Mouse (Mus musculus): ENCODE results near the gene Amhr2.

Amhr2 gene

DNA sequence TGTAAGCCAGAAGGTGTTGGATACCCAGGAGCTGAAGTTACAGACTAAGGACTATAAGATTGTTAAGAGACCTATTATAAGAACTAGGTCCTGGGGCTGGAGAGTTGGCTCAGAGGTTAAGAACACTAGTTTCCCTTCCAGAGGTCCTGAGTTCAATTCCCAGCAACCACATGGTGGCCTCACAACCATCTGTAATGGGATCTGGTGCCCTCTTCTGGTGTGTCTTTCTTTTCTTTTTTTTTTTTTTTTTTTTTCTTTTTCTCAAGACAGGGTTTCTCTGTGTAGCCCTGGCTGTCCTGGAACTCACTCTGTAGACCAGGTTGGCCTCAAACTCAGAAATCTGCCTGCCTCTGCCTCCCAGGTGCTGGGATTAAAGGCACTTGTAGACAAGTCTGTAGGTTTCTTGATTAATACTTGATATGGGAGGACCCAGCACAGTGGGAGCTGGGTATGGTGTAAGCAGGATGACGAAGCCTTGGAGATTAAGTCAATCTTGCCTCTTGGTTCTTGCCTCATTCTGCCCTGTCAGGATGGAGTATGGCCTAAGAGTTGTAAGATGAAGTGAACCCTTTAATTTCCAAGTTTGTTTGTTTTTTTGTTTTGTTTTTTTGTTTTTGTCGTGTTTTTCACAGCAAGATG is 21.4 kb upstream of the Amhr2 start:
- no peak for DNase-seq (ENCODE audit: low spot score in 2 of 2)

DNA sequence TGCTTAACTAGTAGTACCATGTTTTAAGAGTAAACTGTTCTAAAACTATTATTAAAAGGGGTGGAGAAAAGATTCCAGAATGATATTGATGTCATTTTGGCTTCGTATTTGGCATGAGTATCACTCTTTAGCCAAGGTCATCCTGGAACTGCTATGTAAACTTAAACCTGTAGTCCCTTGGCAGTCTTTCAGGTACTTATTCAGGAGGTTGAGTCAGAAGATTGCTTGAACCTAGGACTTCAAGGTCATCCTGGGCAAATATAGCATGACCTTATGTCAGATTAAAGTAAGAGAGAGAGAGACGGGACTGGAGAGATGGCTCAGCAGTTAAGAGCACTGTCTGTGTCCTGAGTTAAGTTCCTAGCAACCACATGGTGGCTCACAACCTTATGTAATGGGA is 20.5 kb upstream of the Amhr2 start:
- DNase-seq (ENCODE audit: low spot score in 2 of 2): no peak

DNA sequence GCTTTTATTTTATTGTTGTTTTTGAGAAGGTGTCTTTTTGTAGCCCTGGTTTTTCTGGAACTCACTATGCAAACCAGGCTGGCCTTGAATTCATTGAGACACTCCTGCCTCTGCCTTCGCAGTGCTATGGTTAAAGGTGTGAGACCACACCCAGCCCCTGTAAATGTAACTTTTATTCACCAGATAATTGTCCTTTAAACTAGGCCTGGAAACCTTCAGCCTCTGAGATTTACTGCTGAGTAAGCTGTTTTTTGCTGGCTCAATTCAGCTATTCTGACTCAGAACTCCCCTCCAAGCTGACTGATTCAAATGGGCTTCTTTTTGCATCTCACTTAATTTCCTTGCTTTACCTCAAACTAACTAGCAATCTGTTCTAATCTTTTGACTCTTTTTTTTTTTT is 18.2 kb upstream of the Amhr2 start:
- no peak for DNase-seq (ENCODE audit: low spot score in 2 of 2)

DNA sequence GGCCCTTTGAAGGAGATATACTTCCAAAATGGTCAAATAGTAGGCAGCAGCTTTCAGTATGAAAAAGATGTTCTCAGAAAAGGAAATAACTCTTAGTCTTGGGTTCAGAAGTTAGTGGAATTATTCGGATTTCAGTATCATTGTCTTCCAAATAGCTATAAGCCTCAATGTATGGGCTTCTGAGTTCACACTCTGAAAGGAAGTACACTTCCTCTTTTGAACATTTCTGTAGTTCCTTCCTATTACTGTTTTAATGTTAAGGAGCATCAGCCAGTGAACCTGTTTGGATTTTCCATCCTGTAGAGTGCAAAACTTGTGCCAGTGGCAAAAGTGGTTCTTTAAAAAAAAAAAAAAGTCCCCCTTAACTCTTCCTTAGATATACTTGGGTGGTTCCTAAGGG is 13.1 kb upstream of the Amhr2 start:
- no peak for DNase-seq (ENCODE audit: low spot score in 2 of 2)

DNA sequence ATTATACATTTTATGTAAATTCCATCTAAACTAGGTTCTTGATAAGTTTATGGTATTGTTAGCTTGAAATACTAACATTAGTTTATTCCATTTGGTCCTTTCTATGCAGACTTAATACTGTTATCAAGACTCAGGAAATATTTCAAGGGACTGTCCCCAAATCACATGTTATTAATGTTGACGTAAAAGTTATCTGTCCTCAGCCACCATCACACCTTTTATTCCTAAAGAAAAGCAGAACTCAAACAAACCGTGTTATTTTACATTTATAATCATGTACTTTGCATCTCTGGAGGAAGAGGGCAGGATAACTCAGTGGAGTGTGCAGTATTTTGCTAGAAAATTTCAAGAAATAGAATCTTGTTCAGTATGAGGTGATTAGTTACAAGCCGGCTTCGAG is 12.0 kb upstream of the Amhr2 start:
- DNase-seq (ENCODE audit: low spot score in 2 of 2): no peak

DNA sequence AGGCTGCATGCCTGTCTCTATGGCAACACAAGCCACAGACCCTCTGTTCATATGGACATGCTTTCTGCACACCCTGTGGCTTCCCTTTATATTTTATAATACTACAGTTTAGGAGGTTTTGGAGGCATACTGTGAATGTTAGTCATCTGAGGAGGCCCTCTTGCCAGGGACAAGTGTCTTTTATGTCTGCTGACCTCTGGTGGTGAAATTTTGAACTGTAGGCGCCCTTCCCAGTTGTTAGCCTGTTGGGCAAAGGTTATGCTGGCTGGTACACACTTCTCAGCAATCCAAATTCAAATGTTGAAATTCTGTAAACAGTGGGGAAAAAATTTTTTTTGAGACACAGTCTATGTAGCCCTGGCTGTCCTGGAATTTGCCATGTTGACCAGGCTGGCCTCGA is 2.7 kb upstream of the Amhr2 start:
- DNase-seq (ENCODE audit: low spot score in 2 of 2): peak; percentile 77 to 85

DNA sequence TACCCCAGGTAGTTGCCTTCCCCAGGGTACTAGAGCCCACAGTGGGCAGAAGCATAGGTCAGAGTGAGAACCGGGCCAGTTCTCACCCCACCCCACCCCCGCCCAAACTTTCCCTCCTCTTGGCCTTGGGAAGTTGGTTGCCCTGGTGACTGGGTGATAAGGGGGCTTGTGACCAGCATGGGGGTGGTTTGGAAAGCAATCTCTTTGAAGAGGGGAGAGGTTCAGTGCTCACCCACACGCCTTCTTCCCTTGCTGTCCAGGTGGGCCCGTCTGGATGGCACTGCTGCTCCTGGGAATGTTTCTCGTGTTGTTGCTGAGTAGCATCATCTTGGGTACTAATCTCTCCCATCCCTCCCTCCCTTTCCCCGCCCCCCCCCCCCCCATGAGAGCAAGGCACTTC is 1.3 kb downstream of the Amhr2 start:
- DNase-seq (ENCODE audit: low spot score in 2 of 2): no peak

DNA sequence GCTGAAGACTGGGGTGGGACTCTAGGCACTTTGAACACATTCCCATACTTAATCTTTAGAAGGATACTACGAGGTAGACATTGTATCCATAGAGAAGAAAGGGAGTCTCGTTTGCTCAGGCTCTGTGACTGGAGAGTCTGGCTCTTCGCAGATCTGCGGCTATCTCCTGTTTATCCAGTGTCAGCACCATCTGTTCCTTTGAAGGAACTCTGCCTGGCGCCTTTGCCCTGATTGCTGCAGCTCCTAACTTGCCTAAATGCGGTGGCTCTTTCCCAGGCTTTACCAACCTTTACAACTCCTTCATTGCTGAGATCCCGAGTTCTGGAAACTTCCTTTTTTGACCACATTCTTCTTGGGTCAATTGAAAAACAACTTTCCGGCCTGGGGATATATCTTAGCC is 4.2 kb downstream of the Amhr2 start:
- DNase-seq (ENCODE audit: low spot score in 2 of 2): no peak

DNA sequence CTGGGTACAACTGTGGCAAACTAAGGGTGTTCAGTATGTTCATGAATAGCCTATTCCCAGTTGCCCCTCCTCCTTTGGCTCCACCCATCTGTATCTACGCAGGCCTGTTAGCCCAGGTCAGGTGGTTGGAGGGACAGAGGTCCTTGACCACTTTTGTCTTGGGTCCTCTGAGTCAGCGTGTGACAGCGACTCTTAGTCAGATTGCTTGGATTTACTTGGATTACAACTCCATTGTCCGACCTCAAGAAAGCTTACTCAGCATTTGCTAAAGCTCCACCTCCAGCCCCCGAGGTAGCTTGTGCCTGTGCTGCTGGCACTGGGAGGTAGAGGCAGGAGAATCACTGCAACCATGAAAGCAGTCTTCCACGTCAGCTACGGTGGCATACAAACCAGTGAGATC is 5.8 kb downstream of the Amhr2 start:
- DNase-seq (ENCODE audit: low spot score in 2 of 2): no peak

DNA sequence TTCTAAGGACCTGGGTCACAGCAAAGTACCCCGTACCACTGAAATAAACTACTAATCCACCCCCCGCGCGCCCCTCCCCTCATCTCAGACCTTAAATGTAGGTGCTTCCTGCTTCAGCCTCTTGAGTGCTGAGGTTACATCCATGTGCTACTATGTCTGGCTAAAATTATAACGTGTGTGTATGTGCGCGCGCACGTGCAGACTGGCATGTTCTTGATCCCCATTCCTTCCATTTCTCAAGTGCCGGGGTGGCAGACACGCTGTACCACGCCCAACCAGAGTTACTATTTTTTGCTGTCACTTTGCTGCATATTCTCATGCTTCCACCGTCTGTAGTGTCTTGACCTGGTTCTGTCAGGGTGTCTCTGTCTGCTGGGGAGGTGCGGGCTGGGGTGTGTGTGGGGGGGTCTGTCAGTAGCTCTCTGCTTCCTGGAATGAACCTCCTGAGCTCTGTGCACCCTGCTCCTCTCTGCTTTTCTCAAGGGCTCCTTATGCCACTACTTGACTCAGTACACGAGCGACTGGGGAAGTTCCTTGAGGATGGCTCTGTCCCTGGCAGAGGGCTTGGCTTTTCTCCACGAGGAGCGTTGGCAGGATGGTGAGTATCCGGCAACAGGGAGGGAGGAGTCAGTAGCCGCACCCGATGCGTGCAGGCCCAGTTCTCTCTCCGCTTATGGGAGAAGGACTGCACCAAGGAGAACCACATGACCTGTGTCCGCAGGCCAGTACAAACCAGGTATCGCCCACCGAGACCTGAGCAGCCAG is 6.7 kb downstream of the Amhr2 start:
- DNase-seq (ENCODE audit: low spot score in 2 of 2): no peak

DNA sequence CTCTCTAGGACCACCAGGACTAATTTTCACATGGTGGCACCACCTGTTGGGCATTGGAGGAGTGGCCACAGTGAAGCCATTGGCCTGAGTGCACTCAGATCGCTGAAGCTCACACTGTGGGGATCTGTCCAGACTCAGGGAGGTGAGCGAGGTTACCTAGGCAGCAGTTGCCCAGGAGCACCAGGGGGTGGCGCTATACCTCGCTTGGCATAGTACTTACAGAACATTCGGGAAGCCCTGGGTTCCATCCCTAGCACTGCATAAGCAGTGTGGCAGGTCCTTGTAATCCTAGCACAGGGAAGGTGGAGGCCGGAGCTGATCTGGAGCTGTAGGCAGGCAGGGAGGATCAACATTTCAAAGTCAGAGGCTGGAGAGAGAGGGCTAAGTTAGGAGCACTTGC is 10.8 kb downstream of the Amhr2 start:
- no peak for DNase-seq (ENCODE audit: low spot score in 2 of 2)

DNA sequence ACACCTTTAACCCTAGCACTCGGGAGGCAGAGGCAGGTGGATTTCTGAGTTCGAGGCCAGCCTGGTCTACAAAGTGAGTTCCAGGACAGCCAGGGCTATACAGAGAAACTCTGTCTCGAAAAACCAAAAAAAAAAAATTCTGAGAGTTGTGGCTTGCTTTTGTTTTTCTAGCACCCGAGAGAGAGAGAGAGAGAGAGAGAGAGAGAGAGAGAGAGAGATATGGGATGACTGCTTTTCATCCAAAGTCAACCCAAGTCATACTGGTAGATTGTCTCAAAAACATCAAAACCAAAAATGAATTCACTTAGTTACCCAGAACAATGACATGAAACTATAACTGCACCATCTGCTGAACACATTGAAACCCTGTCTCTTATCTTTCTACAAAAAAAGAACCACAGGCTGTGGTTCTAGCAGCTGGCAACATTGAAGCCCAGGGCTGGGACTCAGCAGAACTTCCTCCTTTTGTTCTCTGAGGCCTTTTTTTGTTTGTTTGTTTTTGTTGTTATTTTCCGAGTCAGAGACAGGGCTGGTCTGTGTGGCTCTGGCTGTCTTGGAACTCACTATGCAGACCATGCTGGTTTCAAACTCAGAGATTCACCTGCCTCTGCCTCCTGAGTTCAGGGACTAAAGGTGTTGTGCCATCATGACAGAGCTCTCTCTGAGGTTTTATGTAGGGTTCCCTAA is 13.0 kb downstream of the Amhr2 start:
- DNase-seq (ENCODE audit: low spot score in 2 of 2): no peak

DNA sequence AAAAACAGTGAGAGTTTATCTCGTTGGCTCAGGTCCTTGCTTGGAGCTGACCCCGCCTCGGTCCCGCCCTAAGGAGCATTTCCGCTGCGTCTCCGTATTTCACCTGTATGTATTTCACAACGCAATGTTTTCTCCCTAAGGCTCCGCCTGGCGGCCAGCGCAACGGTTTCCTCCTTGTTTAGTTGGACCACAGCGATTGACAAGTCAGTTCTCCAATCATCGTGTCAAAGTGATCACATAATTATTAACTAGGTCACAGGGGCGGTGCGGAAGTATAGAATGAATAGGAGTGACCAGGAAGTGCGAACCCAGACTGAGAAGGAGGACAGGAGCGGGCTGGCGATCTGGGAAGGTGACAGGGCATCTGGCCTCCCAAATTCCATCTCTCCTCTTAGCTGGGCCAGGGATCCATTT is 13.7 kb downstream of the Amhr2 start, which contains the start of gene Prr13:
Prr13 (plus strand) TSS at position 125 of the 414 bp plus-strand sequence.
- peak; percentile 64 to 83 for DNase-seq (ENCODE audit: low spot score in 2 of 2)

DNA sequence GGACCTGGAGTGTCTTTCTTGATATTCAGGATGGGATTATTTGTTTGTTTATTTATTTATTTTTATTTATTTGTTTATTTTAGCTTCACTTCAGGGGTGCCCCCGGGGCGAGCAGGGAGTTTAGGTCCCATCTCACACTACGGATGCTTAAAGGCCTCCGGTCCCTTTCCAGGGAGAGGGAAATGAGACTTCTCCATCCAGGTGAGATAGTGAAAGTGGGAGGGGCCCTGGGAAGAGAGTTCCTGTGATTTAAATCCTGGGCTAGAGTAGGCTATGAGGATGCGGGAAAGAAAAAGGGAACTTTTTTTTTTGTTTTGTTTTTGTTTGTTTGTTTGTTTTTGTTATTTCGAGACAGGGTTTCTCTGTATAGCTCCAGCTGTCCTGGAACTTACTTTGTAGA is 14.2 kb downstream of the Amhr2 start:
- no peak for DNase-seq (ENCODE audit: low spot score in 2 of 2)

DNA sequence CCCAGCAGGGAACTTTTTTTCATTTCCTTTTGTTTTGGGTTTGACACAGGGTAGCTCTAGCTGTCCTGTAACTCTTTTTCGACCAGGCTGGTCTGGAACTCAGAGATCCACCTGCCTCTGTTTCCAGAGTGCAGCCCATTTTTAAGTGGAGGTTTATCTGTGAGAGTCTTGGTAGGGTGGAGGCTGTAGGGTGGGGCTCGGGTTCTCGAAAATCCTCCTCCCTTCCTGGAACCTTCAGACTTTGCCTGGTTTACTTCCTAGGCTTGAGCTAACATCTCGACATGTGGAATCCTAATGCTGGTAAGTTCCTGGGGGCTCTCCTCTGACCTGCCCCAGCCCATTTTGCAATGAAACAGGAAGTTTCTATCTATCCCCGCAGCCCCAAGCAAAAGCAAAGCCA is 14.7 kb downstream of the Amhr2 start:
- no peak for DNase-seq (ENCODE audit: low spot score in 2 of 2)

DNA sequence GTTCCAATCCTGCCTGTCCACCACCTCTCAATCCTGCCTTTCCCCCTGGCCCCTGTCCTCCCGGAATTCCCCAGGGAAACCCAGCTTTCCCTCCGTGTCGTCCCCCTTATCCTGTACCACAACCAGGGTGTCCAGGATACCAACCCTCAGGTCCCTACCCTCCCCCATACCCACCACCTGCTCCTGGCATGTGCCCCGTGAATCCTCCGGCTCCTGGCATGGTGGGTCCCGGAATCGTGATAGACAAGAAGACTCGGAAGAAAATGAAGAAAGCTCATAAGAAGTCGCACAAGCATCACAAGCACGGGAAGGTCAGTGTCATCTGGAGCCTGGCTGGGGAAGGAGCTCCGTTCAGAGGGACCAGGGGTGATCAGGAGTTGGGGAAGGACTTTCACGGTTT is 15.2 kb downstream of the Amhr2 start:
- DNase-seq (ENCODE audit: low spot score in 2 of 2): no peak

DNA sequence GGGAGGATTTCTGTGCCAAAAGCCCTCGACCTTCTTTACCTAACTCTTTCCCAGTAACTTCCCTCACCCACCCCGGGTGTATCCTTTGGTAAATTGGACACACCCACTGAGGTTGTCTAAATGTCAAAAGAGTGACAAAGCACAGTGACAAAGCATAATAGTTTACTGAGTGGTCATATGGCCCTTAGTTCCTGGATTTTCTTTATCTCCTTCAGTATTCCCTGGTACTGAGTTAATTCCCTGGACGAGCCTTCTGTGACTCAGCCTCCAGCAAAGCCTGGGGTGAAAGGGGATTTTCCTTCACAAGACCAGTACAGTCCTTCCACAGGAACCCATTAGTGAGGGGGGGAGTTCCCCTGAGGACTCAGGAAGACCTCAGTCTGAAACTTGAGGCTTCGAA is 15.8 kb downstream of the Amhr2 start:
- DNase-seq (ENCODE audit: low spot score in 2 of 2): no peak

DNA sequence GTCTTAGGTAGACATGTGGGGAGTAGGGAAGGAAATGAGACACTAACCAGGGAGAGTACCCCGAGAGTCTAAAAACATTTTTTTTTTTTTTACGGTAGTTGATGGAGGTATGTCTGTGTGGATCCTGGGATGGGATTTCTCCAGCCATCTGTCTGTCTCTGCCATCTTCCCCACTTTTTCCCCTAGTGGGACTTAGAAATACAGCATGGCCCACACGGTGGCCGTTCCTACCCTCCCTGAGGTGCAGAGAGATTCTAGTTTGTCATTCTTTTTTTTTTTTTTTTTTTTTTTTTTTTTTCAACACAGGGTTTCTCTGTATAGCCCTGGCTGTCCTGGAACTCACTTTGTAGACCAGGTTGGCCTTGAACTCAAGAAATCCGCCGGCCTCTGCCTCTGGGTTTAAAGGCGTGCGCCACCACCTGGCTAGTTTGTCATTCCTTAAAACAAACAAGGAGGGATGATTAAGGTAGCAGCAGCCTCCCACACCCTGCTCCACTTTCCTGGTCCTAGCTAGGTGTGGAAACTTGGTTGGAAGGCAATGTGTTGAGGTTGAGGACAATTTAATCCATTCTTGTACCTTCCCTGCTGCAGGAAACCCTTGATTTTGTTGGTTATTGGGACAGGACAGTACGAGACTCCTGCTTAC is 16.4 kb downstream of the Amhr2 start:
- no peak for DNase-seq (ENCODE audit: low spot score in 2 of 2)

DNA sequence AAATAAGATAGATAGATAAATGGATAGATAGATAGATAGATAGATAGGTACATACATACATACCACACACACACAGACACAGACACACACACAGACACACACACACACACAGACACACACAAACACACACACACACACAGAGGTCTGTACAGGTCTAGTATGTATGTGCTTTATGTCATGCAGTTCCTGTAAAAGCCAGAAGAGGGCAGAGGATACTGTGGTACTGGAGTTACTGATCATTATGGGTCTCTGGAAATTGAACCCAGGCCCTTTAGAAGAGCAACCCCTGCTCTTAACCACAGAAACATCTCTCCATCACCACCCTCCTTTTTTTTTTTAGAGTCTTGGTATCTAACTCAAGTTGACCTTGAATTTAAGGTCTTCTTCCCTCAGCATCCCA is 18.5 kb downstream of the Amhr2 start:
- DNase-seq (ENCODE audit: low spot score in 2 of 2): no peak

DNA sequence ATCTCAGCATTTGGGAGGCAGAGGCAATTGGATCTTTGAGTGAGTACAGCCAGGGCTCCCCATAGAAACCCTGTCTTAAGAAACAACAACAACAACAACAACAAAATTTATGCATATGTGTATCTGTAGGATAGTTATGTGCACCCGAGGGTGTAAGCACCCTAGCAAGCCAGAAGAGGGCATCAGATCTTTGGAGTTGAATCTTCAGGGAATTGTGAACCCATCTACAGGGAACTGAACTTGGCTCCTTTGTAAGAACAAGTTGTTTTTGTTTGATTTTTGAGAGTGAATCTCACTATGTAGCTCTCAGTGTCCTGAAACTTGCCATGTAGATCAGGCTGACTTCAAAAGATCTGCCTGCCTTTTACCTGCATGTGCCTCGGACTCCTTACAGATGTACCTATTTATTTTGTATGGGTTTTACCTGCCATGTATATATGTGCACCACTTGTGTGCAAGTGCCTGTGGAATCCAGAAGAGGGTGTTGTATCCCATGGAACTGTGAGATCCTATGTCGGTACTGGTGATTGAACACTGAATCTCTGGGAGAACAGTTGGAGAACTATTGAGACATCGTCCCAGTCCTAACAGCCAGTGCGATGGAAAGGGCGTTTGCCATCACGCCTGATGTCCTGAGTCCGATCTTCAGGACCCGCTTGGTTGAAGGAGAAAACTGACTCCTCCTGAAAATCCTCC is 23.7 kb downstream of the Amhr2 start:
- DNase-seq (ENCODE audit: low spot score in 2 of 2): no peak

DNA sequence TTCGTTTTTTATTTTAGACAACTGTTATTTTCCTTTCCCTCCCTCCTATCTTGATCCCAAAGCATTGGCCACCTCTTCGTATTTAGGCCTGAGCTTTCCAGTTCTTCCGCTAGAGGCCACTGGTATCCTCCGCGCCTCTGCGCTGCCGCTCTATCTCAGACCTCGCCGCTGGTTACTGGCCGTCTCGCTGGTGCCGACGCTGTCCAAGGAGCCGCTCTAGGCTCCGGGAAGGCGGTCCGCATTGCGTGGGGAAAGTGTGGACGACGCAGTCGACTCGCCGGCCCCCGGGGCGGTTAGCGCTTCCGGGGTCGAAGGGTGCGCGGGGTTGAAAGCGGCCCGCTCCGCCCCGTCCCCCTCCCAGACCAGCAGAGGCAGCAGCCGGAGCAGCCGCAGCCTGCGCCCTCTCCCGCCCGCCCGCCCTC is 25.0 kb downstream of the Amhr2 start, which contains the start of gene Pcbp2:
Pcbp2 (plus strand) TSS at position 357 of the 422 bp plus-strand sequence.
- DNase-seq (ENCODE audit: low spot score in 2 of 2): peak; percentile 94 to 95
